Mouse (Mus musculus) kidney, postnatal 4 days (tissue): Measurements from ENCODE around the gene Tango6.

Experiments
- DNase-seq, 2 experiments: peaks; one replicate each; pipeline ENCODE4 v3.0.0; 2021; ENCODE audit warnings: mixed read lengths in 2 of 2

Gene Tango6

DNA sequence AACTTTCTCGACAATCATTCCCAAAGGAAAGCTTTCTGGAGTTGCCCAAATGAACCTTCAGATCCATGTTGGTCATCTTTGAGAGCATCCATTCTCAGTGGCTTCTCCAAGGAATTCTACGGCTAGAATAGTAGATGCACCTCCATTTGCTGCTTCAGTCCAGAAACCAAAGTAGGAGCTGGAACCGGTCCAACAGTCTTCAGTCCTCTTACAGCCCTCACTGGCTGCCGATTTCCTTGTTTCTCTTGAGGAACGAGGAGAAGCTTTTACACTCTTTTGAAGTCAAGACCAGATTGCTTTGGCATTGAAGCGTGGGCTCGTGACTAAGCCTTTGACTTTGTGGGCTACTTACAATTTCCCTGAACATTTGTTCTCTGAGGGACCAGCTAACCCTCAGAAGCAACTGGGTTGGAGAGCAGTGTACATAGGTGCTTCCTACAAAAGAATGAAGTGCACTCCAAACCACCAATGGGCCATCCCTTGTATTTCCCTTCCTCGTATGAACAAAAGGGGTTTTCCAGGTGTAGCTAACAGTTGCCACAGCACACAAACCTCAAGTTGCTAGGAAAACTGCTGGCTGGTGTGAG lies 197.3 kb downstream of the Tango6 start:
- peak in 1 of 2 experiments; percentile 22 for DNase-seq

- DNase-seq, result peak in 1 of 2 experiments; percentile 36
These were observed 201.2 kb downstream of the Tango6 start for GRCm38 (mm10) chr8:106884094-106884493.

GRCm38 (mm10) chr8:106884826-106885400 lies 202.0 kb downstream of the Tango6 start:
- DNase-seq, result peak in 1 of 2 experiments; percentile 24

DNA sequence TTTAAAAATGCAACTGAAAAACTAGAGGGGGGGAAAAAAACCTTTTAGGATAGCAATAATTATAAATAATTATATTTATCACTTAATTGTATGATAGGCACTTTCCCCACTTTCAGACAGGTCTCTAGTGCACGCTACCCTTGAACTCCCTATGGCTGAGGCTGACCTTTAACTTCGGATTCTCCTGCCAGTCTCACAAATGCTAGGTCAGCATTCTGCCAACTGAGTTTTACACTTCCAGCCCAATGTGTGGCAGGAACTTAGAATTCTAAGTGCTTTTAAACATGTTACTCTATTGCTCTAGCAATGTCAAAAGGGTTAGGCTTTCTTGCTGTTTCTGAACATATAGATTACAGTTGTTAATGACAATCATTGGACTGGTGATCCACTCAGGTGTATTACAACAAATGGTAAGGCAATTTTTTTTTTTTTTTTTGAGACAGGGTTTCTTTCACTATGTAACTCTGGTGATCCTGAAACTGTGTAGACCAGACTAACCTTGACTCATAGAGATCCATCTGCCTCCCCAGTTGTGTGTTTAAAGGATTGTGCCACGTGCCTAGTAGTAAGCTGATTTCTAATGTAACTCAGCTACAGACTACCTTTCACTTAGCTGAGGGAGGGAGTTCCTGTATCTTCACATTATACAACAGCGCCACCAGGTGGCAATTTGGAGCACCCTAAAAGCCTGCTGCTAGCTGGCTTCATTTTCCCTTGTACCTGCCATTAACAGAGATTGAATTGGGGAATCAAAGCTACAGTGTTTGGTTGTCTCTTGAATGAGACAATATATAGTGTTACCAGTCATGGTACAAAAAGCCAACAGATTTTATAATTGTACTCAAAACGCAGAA lies 204.7 kb downstream of the Tango6 start:
- peak; percentile 86 to 89 for DNase-seq

GRCm38 (mm10) chr8:106888803-106889202 lies 205.9 kb downstream of the Tango6 start:
- no peak for DNase-seq

GRCm38 (mm10) chr8:106892210-106892805 lies 209.4 kb downstream of the Tango6 start:
- DNase-seq, result peak; percentile 70 to 79

GRCm38 (mm10) chr8:106892806-106893451 lies 210.1 kb downstream of the Tango6 start:
- DNase-seq, result peak; percentile 76 to 85

- DNase-seq, result peak; percentile 90 to 94
These were observed 210.8 kb downstream of the Tango6 start, which contains the start of gene Utp4 for GRCm38 (mm10) chr8:106893481-106894156. Gene Utp4, plus strand, starts transcription at chr8:106893636.

DNA sequence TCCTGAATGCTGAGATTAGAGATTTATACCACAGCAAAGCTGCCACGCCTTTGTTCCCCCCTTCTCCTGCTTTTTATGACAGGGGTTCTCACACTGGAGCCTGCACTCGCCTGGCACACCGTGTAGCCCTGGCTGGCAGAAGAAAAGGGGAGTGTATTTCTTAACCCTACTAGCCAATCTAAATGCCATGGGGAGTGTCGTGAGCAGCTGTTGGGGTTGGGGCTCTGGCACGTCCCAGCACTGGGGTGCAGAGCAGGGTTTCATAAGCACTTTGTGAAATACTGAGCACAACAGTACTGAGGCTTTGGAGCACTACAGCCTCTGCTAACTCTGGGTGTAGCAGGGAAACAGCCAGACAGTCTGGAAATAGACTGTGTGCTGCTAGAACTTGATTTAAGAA lies 216.6 kb downstream of the Tango6 start:
- DNase-seq, result no peak
